Mouse (Mus musculus) embryo, embryonic 10.5 days (tissue): ENCODE measurements around the gene Uggt1.

ENCODE experiments used
- DNase-seq: peaks from one replicate; pipeline ENCODE4 v3.0.0-alpha.2; 2015; ENCODE audit warnings: low spot score

The Uggt1 gene

GRCm38 (mm10) chr1:36257276-36257675 lies 12.8 kb upstream of the Uggt1 start:
- no peak for DNase-seq

DNA sequence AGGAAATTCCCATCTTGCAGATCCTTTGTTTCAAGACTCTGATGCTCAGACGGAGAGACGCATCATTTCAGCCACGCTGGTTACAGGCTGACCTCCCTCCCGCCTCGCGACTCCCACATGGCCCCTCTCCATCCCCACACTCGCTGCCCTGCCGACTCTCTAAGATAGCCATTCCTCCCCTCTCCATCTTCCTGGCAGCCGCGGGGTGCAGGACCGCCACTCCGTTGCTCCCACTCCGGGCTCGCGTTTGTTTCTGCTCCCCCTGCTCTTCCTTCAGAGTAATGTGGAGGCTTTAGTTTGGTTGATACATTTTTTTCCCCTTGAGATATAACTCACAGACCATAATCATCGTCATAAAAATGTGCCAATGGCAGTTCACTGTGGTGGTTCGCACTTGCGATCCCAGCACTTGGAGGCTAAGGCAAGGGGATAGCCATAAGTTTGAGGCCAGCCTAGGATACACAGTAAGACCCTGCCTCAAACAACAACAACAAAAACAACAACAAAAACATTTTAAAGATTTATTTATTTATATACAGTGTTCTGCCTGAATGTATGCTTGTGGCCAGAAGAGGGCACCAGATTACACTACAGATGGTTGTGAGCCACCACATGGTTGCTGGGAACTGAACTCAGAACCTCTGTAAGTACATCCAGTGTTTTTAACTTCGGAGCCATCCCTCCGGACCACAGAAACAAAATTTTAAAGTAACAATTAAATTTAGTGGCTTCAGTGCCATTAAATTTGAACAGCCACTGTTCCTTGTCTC lies 11.5 kb upstream of the Uggt1 start:
- DNase-seq, result no peak

GRCm38 (mm10) chr1:36254635-36255360 lies 10.3 kb upstream of the Uggt1 start:
- DNase-seq, result peak; percentile 76

GRCm38 (mm10) chr1:36252791-36253190 lies 8.3 kb upstream of the Uggt1 start:
- peak; percentile 93 for DNase-seq

GRCm38 (mm10) chr1:36251426-36251825 lies 6.9 kb upstream of the Uggt1 start:
- peak; percentile 46 for DNase-seq

GRCm38 (mm10) chr1:36246688-36247087 lies 2.2 kb upstream of the Uggt1 start:
- DNase-seq, result no peak

- DNase-seq, result no peak
Measured at GRCm38 (mm10) chr1:36244828-36245215, 302 bp upstream of the Uggt1 start.

GRCm38 (mm10) chr1:36243447-36244057 lies 968 bp downstream of the Uggt1 start:
- DNase-seq, result peak; percentile 7

GRCm38 (mm10) chr1:36241903-36242429 lies 2.6 kb downstream of the Uggt1 start:
- no peak for DNase-seq

GRCm38 (mm10) chr1:36240176-36240575 lies 4.3 kb downstream of the Uggt1 start:
- DNase-seq, result no peak

DNA sequence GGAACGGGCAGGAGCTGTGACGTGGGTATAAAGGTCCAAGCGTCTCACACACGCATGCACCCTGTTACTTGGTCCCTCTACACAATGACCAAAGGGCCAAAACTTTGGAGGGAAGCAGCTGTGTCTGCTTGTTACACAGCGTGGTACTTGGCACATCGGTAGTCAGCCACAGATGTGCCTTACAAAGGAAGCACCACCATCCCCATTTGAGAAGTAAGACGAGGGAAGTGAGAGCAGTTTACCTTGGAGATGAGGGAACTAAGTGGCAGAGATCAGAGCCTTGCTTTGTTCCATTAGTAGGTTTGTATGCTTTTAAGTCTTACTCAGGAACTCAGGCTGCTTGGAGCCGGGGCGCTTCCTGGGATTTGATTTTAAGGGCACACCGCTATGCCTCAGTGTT lies 5.1 kb downstream of the Uggt1 start:
- DNase-seq, result no peak

GRCm38 (mm10) chr1:36235855-36236254 lies 8.7 kb downstream of the Uggt1 start:
- DNase-seq, result no peak

GRCm38 (mm10) chr1:36235057-36235639 lies 9.4 kb downstream of the Uggt1 start:
- no peak for DNase-seq

GRCm38 (mm10) chr1:36233218-36233617 lies 11.3 kb downstream of the Uggt1 start:
- no peak for DNase-seq

GRCm38 (mm10) chr1:36230919-36231705 lies 13.4 kb downstream of the Uggt1 start:
- no peak for DNase-seq

GRCm38 (mm10) chr1:36228461-36228860 lies 16.1 kb downstream of the Uggt1 start:
- DNase-seq, result no peak

DNA sequence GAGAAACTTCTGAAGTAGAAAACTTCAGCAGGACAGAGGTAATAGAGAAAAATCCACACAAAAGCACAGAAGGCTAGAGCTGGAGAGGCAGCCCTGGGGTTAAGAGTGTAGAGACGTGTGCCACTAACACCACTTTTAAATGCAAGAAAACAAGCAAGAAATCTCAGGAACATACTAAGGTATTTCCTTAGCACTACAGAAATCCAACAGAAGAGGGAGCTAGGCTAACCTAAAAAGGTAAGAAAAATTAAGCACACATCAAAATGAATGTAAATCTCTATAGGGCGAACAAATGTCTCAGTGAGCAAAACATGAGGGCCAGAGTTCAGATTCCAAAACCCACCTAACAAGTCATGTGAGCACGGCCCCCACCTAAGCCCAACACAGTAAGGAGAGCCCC lies 19.9 kb downstream of the Uggt1 start:
- no peak for DNase-seq

- DNase-seq, result no peak
Measured at GRCm38 (mm10) chr1:36214324-36214723, 30.2 kb downstream of the Uggt1 start.

GRCm38 (mm10) chr1:36201739-36202138 lies 42.8 kb downstream of the Uggt1 start:
- DNase-seq, result no peak

DNA sequence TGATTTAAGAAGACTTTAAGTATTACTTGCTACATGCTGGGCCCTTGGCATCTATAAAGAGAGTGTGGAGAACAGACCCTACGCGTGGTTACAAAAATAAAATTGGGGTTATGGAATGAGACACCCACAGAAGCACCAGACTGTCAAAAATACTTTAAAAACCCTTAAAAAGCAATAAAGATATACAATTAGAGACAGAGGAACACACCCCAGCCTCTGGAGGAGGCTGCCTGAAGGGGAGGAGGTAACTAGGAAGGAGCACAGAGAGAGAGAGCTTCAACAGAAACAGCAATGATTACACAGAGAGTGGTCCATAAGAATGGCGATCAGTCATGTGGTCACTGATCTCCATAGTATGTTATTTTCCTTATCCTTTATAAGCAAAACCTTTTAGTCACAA lies 50.0 kb downstream of the Uggt1 start:
- DNase-seq, result no peak

GRCm38 (mm10) chr1:36191966-36192365 lies 52.6 kb downstream of the Uggt1 start:
- no peak for DNase-seq

- no peak for DNase-seq
Measured at GRCm38 (mm10) chr1:36180038-36180437, 64.5 kb downstream of the Uggt1 start.
